In genomic region chr10:126930270-126931121, GRCm38 (mm10) we compare ENCODE assay signal across 8 mouse cellular contexts. TPM values are rescaled to one million over a fixed set of nuclear protein-coding genes. Genes with fewer than 3 reads are reported as not detected.
DNase-seq lines count a peak whose midpoint lies in the region; ATAC-seq and TF ChIP-seq lines count a peak whose summit lies in the region.

No protein-coding gene starts in this region.

- H3K4me2 ChIP-seq in heart, postnatal 0 days (ENCODE audit: low read depth, low read length): peak overlapping the region; percentile 20; the same call in 1 of the 2 replicates
- no peak overlapping the region for H3K4me2 ChIP-seq in liver, embryonic 13.5 days

- H3K27ac ChIP-seq in heart, postnatal 0 days (ENCODE audit: low read depth): peak overlapping the region; percentile 97
- H3K27ac ChIP-seq in liver, embryonic 13.5 days: peak overlapping the region; percentile 47

- H3K4me1 ChIP-seq in heart, postnatal 0 days (ENCODE audit: control insufficient read depth, insufficient read depth): peaks cover 51% of the 10 kb centered on the region
- H3K4me1 ChIP-seq in liver, embryonic 13.5 days (replicated peaks): peaks cover 25% of the 10 kb centered on the region

- ATAC-seq in heart, postnatal 0 days (ENCODE audit: insufficient read depth, low read depth): peak; percentile 60
- ATAC-seq in liver, embryonic 13.5 days (ENCODE audit: low read depth): no peak

- H3K4me3 ChIP-seq in heart, postnatal 0 days (ENCODE audit: low read depth, low read length): no peak overlapping the region
- H3K4me3 ChIP-seq in liver, embryonic 13.5 days (replicated peaks): no peak overlapping the region

- WGBS in heart, postnatal 0 days: 31% methylated on average over 15 of the region's 15 CpGs
- whole genome bisulfite sequencing in liver, embryonic 13.5 days (ENCODE audit: insufficient replicate concordance): 59% methylated on average over 15 of the region's 15 CpGs

- TF ChIP-seq CTCF in brain, embryonic 14.5 days (IDR thresholded peaks at IDR 0.05; ENCODE audit: borderline replicate concordance, extremely low read depth, insufficient read depth, insufficient read length): no peak
- no peak for TF ChIP-seq CTCF in heart, postnatal 0 days (IDR thresholded peaks at IDR 0.05; ENCODE audit: low read depth)

- TF ChIP-seq EP300 in heart, postnatal 0 days (IDR thresholded peaks at IDR 0.05; ENCODE audit: low read depth): 0 out of 2 replicates have a peak, but pooled peaks have one; percentile 30

- DNase-seq in heart, adult 11 months: peak; percentile 95
- no peak for DNase-seq in heart, adult 8-10 months (ENCODE audit: low spot score)
- peak; percentile 87 for DNase-seq in brain, embryonic 14.5 days (ENCODE audit: low read depth)
- peak; percentile 81 for DNase-seq in heart, postnatal 0 days (ENCODE audit: low spot score)
- no peak for DNase-seq in liver, embryonic 13.5 days
- peak; percentile 37 for DNase-seq in ovary, postnatal 36 days (ENCODE audit: low spot score)
- DNase-seq in adrenal gland, adult 2 months: no peak
- DNase-seq in cerebellum, postnatal 36 days: no peak

- H3K9ac ChIP-seq in heart, postnatal 0 days (replicated peaks; ENCODE audit: low read depth, low read length): peak overlapping the region; percentile 60; the same call in 1 of the 2 replicates
- no peak overlapping the region for H3K9ac ChIP-seq in liver, embryonic 13.5 days

- H3K27me3 ChIP-seq in heart, postnatal 0 days (ENCODE audit: control insufficient read depth, insufficient read depth, low read length): no peaks in the 10 kb centered on the region
- peaks cover 50% of the 10 kb centered on the region for H3K27me3 ChIP-seq in liver, embryonic 13.5 days

- no peak for TF ChIP-seq POLR2A in brain, embryonic 14.5 days (IDR thresholded peaks at IDR 0.05; ENCODE audit: borderline replicate concordance, extremely low read depth, insufficient read depth, insufficient read length, poor library complexity, severe bottlenecking)

- no peaks in the 10 kb centered on the region for H3K9me3 ChIP-seq in heart, postnatal 0 days (replicated peaks; ENCODE audit: control insufficient read depth, low read length)
- no peaks in the 10 kb centered on the region for H3K9me3 ChIP-seq in liver, embryonic 13.5 days (replicated peaks)

- H3K36me3 ChIP-seq in heart, postnatal 0 days (replicated peaks; ENCODE audit: control insufficient read depth, insufficient read depth, low read length): no peaks in the 10 kb centered on the region
- no peaks in the 10 kb centered on the region for H3K36me3 ChIP-seq in liver, embryonic 13.5 days

RNA-seq across cellular contexts. Expression of gene Atp23, which starts 29.3 kb away (rescaled TPM):
- total RNA-seq in heart, adult 8-10 months (2022): 1 to 10 TPM; 3.7 to 5.8 (median 4.7) TPM
- polyA plus RNA-seq in brain, embryonic 14.5 days (2012; rRNA removed): 8.6 and 9.6 TPM in 2 replicates
- 0.46 and 10.2 TPM in 2 replicates for total RNA-seq in heart, postnatal 0 days (2014; rRNA removed; ENCODE audit: low replicate concordance)
- polyA plus RNA-seq in heart, postnatal 0 days (2015; fragmentation: Nextera tagmentation; extraction: Ambion mirVana): 7.8 and 8.5 TPM in 2 replicates
- polyA plus RNA-seq in liver, embryonic 13.5 days (2015; fragmentation: Nextera tagmentation; extraction: Ambion mirVana): 9.3 and 10.0 TPM in 2 replicates
- 1 to 10 TPM; 3.9 to 5.6 TPM for total RNA-seq in adrenal gland, adult 2 months (2021)
- polyA plus RNA-seq in adrenal gland, adult 2 months (2012; rRNA removed): 8.2 and 9.9 TPM in 2 replicates

RNA-seq across cellular contexts. Expression of gene Ctdsp2, which starts 48.0 kb away (rescaled TPM):
- 100 to 1,000 TPM in 2 of 4 experiments, 10 to 100 TPM in 2; 84.6 to 110 (median 95.0) TPM for total RNA-seq in heart, adult 8-10 months (2022)
- polyA plus RNA-seq in brain, embryonic 14.5 days (2012; rRNA removed): 73.2 and 79.8 TPM in 2 replicates
- total RNA-seq in heart, postnatal 0 days (2014; rRNA removed; ENCODE audit: low replicate concordance): 137 and 155 TPM in 2 replicates
- 26.4 and 27.4 TPM in 2 replicates for polyA plus RNA-seq in heart, postnatal 0 days (2015; fragmentation: Nextera tagmentation; extraction: Ambion mirVana)
- 9.9 and 10.8 TPM in 2 replicates for polyA plus RNA-seq in liver, embryonic 13.5 days (2015; fragmentation: Nextera tagmentation; extraction: Ambion mirVana)
- 100 to 1,000 TPM in 1 of 2 experiments, 10 to 100 TPM in 1; 75.0 to 119 TPM for total RNA-seq in adrenal gland, adult 2 months (2021)
- polyA plus RNA-seq in adrenal gland, adult 2 months (2012; rRNA removed): 98.8 and 100 TPM in 2 replicates

Comparison
In these comparisons a context has a peak if more than half of its experiments do, and no peak if none do; other contexts are left out.
1. DNase-seq: peak in heart, adult 11 months (single experiment), brain, embryonic 14.5 days (single experiment), heart, postnatal 0 days (single experiment) and ovary, postnatal 36 days (single experiment); none in heart, adult 8-10 months (single experiment), liver, embryonic 13.5 days (single experiment), adrenal gland, adult 2 months (single experiment) and cerebellum, postnatal 36 days (0 of 2).